Mouse (Mus musculus) testis, adult 2 months (tissue): ENCODE data around the gene Rnf220.

ENCODE experiments used
- CTCF ChIP-seq: fragments of 200-500 bp; IDR thresholded peaks from 2 replicates; pipeline ENCODE4 v1.5.1; 2012; ENCODE audit warnings: low read depth, mild to moderate bottlenecking, inconsistent platforms, low read length, moderate library complexity; ENCODE audit not compliant: control insufficient read depth, insufficient read depth, insufficient replicate concordance
- POLR2A ChIP-seq: fragments of 200-500 bp; IDR thresholded peaks from 2 replicates; pipeline ENCODE4 v1.6.1; 2012; ENCODE audit warnings: low read depth, mild to moderate bottlenecking, inconsistent platforms, low read length, moderate library complexity; ENCODE audit not compliant: control insufficient read depth

- no peak for TF ChIP-seq CTCF
- no peak for TF ChIP-seq POLR2A
Observed at GRCm38 (mm10) chr4:117518246-117518645, 21.4 kb upstream of the Rnf220 start.
